Mouse (Mus musculus) heart, postnatal 0 days (tissue): ENCODE data around the gene Nr2f2.

ENCODE experiments used
- CTCF ChIP-seq: IDR thresholded peaks from 2 replicates; pipeline ENCODE4 v1.5.1; 2016; ENCODE audit warnings: antibody characterized with exemption, control low read depth, low read depth
- EP300 ChIP-seq: IDR thresholded peaks from 2 replicates; pipeline ENCODE4 v1.6.1; 2016; ENCODE audit warnings: antibody characterized with exemption, low read depth

- no peak for TF ChIP-seq CTCF
- no peak for TF ChIP-seq EP300
These were observed 3.4 kb upstream of the Nr2f2 start for GRCm38 (mm10) chr7:70369731-70370551.
